Comparison of ENCODE assay signal across 18 mouse cellular contexts in the genomic region with DNA sequence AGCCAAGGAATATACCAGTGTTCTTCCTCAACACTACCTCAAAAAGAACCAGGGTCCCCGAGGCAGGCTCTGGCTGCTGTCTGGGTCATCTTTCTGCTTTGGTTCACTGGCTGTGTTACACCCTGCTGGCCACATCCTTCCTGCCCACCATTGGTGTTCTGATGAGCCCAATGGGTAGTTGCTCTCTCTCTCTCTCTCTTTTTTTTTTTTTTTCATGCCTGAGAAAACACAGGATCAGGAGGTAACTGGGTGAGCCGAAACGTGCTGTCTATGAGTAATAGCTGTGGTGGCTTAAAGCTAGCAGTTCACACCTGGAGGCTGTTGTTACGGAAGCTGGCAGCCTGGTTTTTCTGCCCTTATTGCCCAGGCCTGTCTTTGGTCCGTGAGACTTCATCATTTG.
"Had no signal": no experiment of that assay in that cellular context is flagged by ENCODE, and none has a peak within 500 bp of the region (broad histone marks: within the 10 kb centered on the region; RNA-seq: fewer than 3 reads in every experiment).

No protein-coding gene starts in this region.

- H3K4me2 ChIP-seq: intestine, embryonic 15.5 days; limb, embryonic 12.5 days; liver, embryonic 13.5 days; lung, embryonic 15.5 days; neural tube, embryonic 12.5 days had no signal

- DNase-seq: kidney, adult 2 months; kidney, postnatal 25 days; liver; liver, embryonic 13.5 days; liver, postnatal 0 days; lung, postnatal 14 days; midbrain, embryonic 14.5 days; retina, postnatal 1 day; right cerebral cortex, postnatal 4 days; thymus, postnatal 14 days had no signal

- H3K4me3 ChIP-seq: intestine, embryonic 15.5 days; layer of hippocampus, adult 2 months; limb, embryonic 12.5 days; liver, embryonic 13.5 days; lung, embryonic 15.5 days; midbrain, embryonic 10.5 days; myocyte; neural tube, embryonic 12.5 days had no signal

- H3K27me3 ChIP-seq: intestine, embryonic 15.5 days; limb, embryonic 12.5 days; liver, embryonic 13.5 days; lung, embryonic 15.5 days; neural tube, embryonic 12.5 days had no signal

- H3K9me3 ChIP-seq: intestine, embryonic 15.5 days; limb, embryonic 12.5 days; liver, embryonic 13.5 days; lung, embryonic 15.5 days; midbrain, embryonic 10.5 days; neural tube, embryonic 12.5 days had no signal

- ATAC-seq: intestine, embryonic 15.5 days; liver, postnatal 0 days had no signal

- H3K27ac ChIP-seq: intestine, embryonic 15.5 days; layer of hippocampus, adult 2 months; limb, embryonic 12.5 days; liver, embryonic 13.5 days; lung, embryonic 15.5 days; midbrain, embryonic 10.5 days; neural tube, embryonic 12.5 days; stomach, postnatal 0 days had no signal

- H3K4me1 ChIP-seq: intestine, embryonic 15.5 days; limb, embryonic 12.5 days; liver, embryonic 13.5 days; lung, embryonic 15.5 days; midbrain, embryonic 10.5 days; neural tube, embryonic 12.5 days had no signal

- H3K9ac ChIP-seq: intestine, embryonic 15.5 days; limb, embryonic 12.5 days; liver, embryonic 13.5 days; liver, postnatal 0 days; lung, embryonic 15.5 days; neural tube, embryonic 12.5 days had no signal
